ENCODE assay signal across 21 mouse cellular contexts in the genomic region with DNA sequence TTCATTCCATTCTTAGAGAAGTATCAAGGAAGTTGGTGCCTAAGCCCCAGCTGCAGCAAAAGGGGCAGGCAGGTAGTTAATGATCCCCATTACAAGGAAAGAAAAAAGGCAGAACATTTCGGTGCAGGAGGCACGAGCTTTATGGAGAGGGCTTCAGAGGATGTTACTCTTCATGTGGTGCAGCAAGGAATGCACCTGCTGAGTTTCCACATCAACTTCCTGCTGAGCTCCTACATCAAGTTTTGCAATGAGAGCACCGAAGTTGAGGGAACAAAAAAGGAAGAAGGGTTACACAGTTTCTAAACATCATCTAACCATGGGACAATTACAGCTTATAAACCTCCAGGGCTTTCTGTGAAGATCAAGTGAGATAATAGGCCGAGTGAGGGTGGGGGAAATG.
DNase-seq lines count a peak whose midpoint lies in the region; ATAC-seq lines count a peak whose summit lies in the region.
"Had no signal": no experiment of that assay in that cellular context is flagged by ENCODE, and none has a peak within 500 bp of the region (broad histone marks: within the 10 kb centered on the region; RNA-seq: fewer than 3 reads in every experiment).

No protein-coding gene starts in this region.

- DNase-seq in thymus, postnatal 0 days (ENCODE audit: low spot score): peak; percentile 15
- DNase-seq in thymus, postnatal 14 days: no peak
- no peak for DNase-seq in frontal cortex, adult 2 months (ENCODE audit: extremely low spot score in 1 of 2, low spot score in 1 of 2)
- no peak for DNase-seq in right cerebral cortex, adult 18-20 months
- DNase-seq: adrenal gland, adult 8-10 months; adrenal gland, postnatal 14 days; adrenal gland, postnatal 36 days; B cell, adult 2 months; cerebellum, adult 11-12 months; cerebellum, adult 2 months; cerebellum, adult 9-10 months; cerebellum, postnatal 10 days; cerebellum, postnatal 25 days; embryo, embryonic 11 days had no signal

- peak; percentile 91 for ATAC-seq in granulocyte monocyte progenitor cell, adult 5-6 weeks (replicated peaks; ENCODE audit: poor library complexity, severe bottlenecking)
- ATAC-seq in megakaryocyte progenitor cell, adult 5-6 weeks (replicated peaks; ENCODE audit: poor library complexity): peak; percentile 95
- ATAC-seq: activated CD4-positive, CD25-positive, alpha-beta regulatory T cell, adult 4 months; CD4-positive, CD25-positive, alpha-beta regulatory T cell, adult 4 months; forebrain, embryonic 14.5 days; forebrain, embryonic 16.5 days; Patski had no signal
